Mouse (Mus musculus): Measurements from ENCODE around the gene Auts2.
A peak's percentile ranks its signal among the peaks of the same experiment; 100 is the strongest.

The Auts2 gene

GRCm38 (mm10) chr5:131515707-131516407 lies 1027.3 kb downstream of the Auts2 start:
- no peak for DNase-seq (ENCODE audit: low spot score)

GRCm38 (mm10) chr5:131513753-131514152 lies 1029.4 kb downstream of the Auts2 start:
- no peak for DNase-seq (ENCODE audit: low spot score)

GRCm38 (mm10) chr5:131512617-131513016 lies 1030.5 kb downstream of the Auts2 start:
- no peak for DNase-seq (ENCODE audit: low spot score)

- DNase-seq (ENCODE audit: low spot score) = no peak
These were observed 1032.5 kb downstream of the Auts2 start for GRCm38 (mm10) chr5:131510659-131511058.

GRCm38 (mm10) chr5:131509315-131509714 lies 1033.8 kb downstream of the Auts2 start:
- no peak for DNase-seq (ENCODE audit: low spot score)

GRCm38 (mm10) chr5:131498865-131499264 lies 1044.3 kb downstream of the Auts2 start:
- DNase-seq (ENCODE audit: low spot score) = no peak

GRCm38 (mm10) chr5:131496517-131497216 lies 1046.5 kb downstream of the Auts2 start:
- peak; percentile 38 for DNase-seq (ENCODE audit: low spot score)

- no peak for DNase-seq (ENCODE audit: low spot score)
These were observed 1048.6 kb downstream of the Auts2 start for GRCm38 (mm10) chr5:131494564-131494963.

GRCm38 (mm10) chr5:131492535-131492934 lies 1050.6 kb downstream of the Auts2 start:
- DNase-seq (ENCODE audit: low spot score) = no peak

GRCm38 (mm10) chr5:131491843-131492242 lies 1051.3 kb downstream of the Auts2 start:
- DNase-seq (ENCODE audit: low spot score) = no peak

- no peak for DNase-seq (ENCODE audit: low spot score)
These were observed 1052.3 kb downstream of the Auts2 start for GRCm38 (mm10) chr5:131490811-131491210.

- DNase-seq (ENCODE audit: low spot score) = no peak
These were observed 1053.3 kb downstream of the Auts2 start for GRCm38 (mm10) chr5:131489846-131490245.

- no peak for DNase-seq (ENCODE audit: low spot score)
These were observed 1056.6 kb downstream of the Auts2 start for GRCm38 (mm10) chr5:131486527-131486926.

- no peak for DNase-seq (ENCODE audit: low spot score)
These were observed 1067.9 kb downstream of the Auts2 start for GRCm38 (mm10) chr5:131475278-131475677.

- no peak for DNase-seq (ENCODE audit: low spot score)
These were observed 1074.5 kb downstream of the Auts2 start for GRCm38 (mm10) chr5:131468609-131469008.

- no peak for DNase-seq (ENCODE audit: low spot score)
These were observed 1077.0 kb downstream of the Auts2 start for GRCm38 (mm10) chr5:131466131-131466530.

GRCm38 (mm10) chr5:131463402-131463801 lies 1079.7 kb downstream of the Auts2 start:
- DNase-seq (ENCODE audit: low spot score) = no peak

GRCm38 (mm10) chr5:131459951-131460350 lies 1083.2 kb downstream of the Auts2 start:
- DNase-seq (ENCODE audit: low spot score) = no peak

- no peak for DNase-seq (ENCODE audit: low spot score)
These were observed 1083.6 kb downstream of the Auts2 start for GRCm38 (mm10) chr5:131459549-131459948.

GRCm38 (mm10) chr5:131458700-131459099 lies 1084.4 kb downstream of the Auts2 start:
- DNase-seq (ENCODE audit: low spot score) = no peak

GRCm38 (mm10) chr5:131457999-131458398 lies 1085.1 kb downstream of the Auts2 start:
- no peak for DNase-seq (ENCODE audit: low spot score)

GRCm38 (mm10) chr5:131449181-131449868 lies 1093.8 kb downstream of the Auts2 start:
- no peak for DNase-seq (ENCODE audit: low spot score)

Measured in testis, postnatal 14 days (tissue).